Mouse (Mus musculus): ENCODE data around the gene Sim2.

Gene Sim2

GRCm38 (mm10) chr16:94079075-94079855 lies 5.5 kb upstream of the Sim2 start:
- no peak for DNase-seq (ENCODE audit: low spot score)

- DNase-seq (ENCODE audit: low spot score) = no peak
Measured at GRCm38 (mm10) chr16:94079856-94080555, 4.7 kb upstream of the Sim2 start.

GRCm38 (mm10) chr16:94081596-94081995 lies 3.1 kb upstream of the Sim2 start:
- no peak for DNase-seq (ENCODE audit: low spot score)

- no peak for DNase-seq (ENCODE audit: low spot score)
Measured at GRCm38 (mm10) chr16:94081996-94082708, 2.6 kb upstream of the Sim2 start.

GRCm38 (mm10) chr16:94082960-94083847 lies 1.5 kb upstream of the Sim2 start:
- DNase-seq (ENCODE audit: low spot score) = no peak

- no peak for DNase-seq (ENCODE audit: low spot score)
Measured at GRCm38 (mm10) chr16:94083848-94084525, 744 bp upstream of the Sim2 start.

GRCm38 (mm10) chr16:94085603-94086285 lies 1.0 kb downstream of the Sim2 start:
- no peak for DNase-seq (ENCODE audit: low spot score)

GRCm38 (mm10) chr16:94086701-94087569 lies 2.2 kb downstream of the Sim2 start:
- no peak for DNase-seq (ENCODE audit: low spot score)

GRCm38 (mm10) chr16:94087570-94088225 lies 3.0 kb downstream of the Sim2 start:
- DNase-seq (ENCODE audit: low spot score) = no peak

GRCm38 (mm10) chr16:94088226-94088748 lies 3.6 kb downstream of the Sim2 start:
- DNase-seq (ENCODE audit: low spot score) = no peak

- no peak for DNase-seq (ENCODE audit: low spot score)
Measured at GRCm38 (mm10) chr16:94088819-94089692, 4.3 kb downstream of the Sim2 start.

- DNase-seq (ENCODE audit: low spot score) = no peak
Measured at GRCm38 (mm10) chr16:94092511-94093150, 7.9 kb downstream of the Sim2 start.

- DNase-seq (ENCODE audit: low spot score) = no peak
Measured at GRCm38 (mm10) chr16:94093151-94093863, 8.6 kb downstream of the Sim2 start.

- DNase-seq (ENCODE audit: low spot score) = no peak
Measured at GRCm38 (mm10) chr16:94094251-94095108, 9.7 kb downstream of the Sim2 start.

GRCm38 (mm10) chr16:94095109-94095822 lies 10.5 kb downstream of the Sim2 start:
- DNase-seq (ENCODE audit: low spot score) = no peak

Data from urinary bladder, postnatal 25 days (tissue).